Mouse (Mus musculus) thymus, adult 2 months (tissue): ENCODE measurements around the gene Gpatch4.

Source experiments
- CTCF ChIP-seq: fragments of 200-500 bp; IDR thresholded peaks from 2 replicates; pipeline ENCODE4 v1.5.1; 2012; ENCODE audit warnings: mild to moderate bottlenecking, control low read depth, low read length, moderate library complexity, borderline replicate concordance; ENCODE audit not compliant: control insufficient read depth, poor library complexity, insufficient read depth; ENCODE audit errors: extremely low read depth
- POLR2A ChIP-seq: fragments of 200-500 bp; IDR thresholded peaks from 2 replicates; pipeline ENCODE4 v1.6.1; 2012; ENCODE audit warnings: mild to moderate bottlenecking, low read length, control low read depth, moderate library complexity; ENCODE audit not compliant: control insufficient read depth, poor library complexity, insufficient read depth; ENCODE audit errors: extremely low read depth

GRCm38 (mm10) chr3:88082663-88083062, 39.8 kb downstream of the Gpatch4 start:
- TF ChIP-seq POLR2A, result no peak
- no peak for TF ChIP-seq CTCF
